Mouse (Mus musculus) forebrain, embryonic 14.5 days (tissue): Measurements from ENCODE around the gene Slc25a26. TPM values are rescaled to one million over a fixed set of nuclear protein-coding genes. Genes with fewer than 3 reads are reported as not detected.

Experiments
- ATAC-seq: fragments of 200-750 bp; cut with Nextera tagmentation; 2 replicates; pipeline ENCODE4 v1.8.0; 2017; ENCODE audit warnings: mild to moderate bottlenecking, moderate library complexity
- DNase-seq: peaks from one replicate; pipeline ENCODE4 v3.0.0-alpha.2; 2015; ENCODE audit warnings: low spot score
- H3K27ac ChIP-seq: fragments of 300-500 bp; sonication (generic); 2 replicates; pipeline ENCODE4 v1.5.1; 2014; ENCODE audit warnings: low read depth, mild to moderate bottlenecking, control low read depth, low read length, moderate library complexity
- H3K27me3 ChIP-seq: fragments of 300-500 bp; sonication (generic); replicated peaks from 2 replicates; pipeline ENCODE4 v1.6.1; 2014; ENCODE audit warnings: low read length, control low read depth, mixed read lengths; ENCODE audit not compliant: control insufficient read depth, insufficient read depth
- H3K36me3 ChIP-seq: fragments of 300-500 bp; sonication (generic); 2 replicates; pipeline ENCODE4 v1.6.1; 2014; ENCODE audit warnings: low read length, control low read depth; ENCODE audit not compliant: control insufficient read depth, insufficient read depth
- H3K4me1 ChIP-seq: fragments of 300-500 bp; sonication (generic); 2 replicates; pipeline ENCODE4 v1.6.1; 2014; ENCODE audit warnings: antibody characterized with exemption, low read length, control low read depth; ENCODE audit not compliant: control insufficient read depth, insufficient read depth
- H3K4me2 ChIP-seq: fragments of 300-500 bp; sonication (generic); 2 replicates; pipeline ENCODE4 v1.6.1; 2014; ENCODE audit warnings: mild to moderate bottlenecking, control low read depth, low read length
- H3K4me3 ChIP-seq: fragments of 300-500 bp; sonication (generic); 2 replicates; pipeline ENCODE4 v1.5.1; 2014; ENCODE audit warnings: low read depth, low read length, control low read depth
- H3K9ac ChIP-seq: fragments of 300-500 bp; sonication (generic); 2 replicates; pipeline ENCODE4 v1.6.1; 2014; ENCODE audit warnings: mild to moderate bottlenecking, low read length, control low read depth, moderate library complexity
- H3K9me3 ChIP-seq: fragments of 300-500 bp; sonication (generic); replicated peaks from 2 replicates; pipeline ENCODE4 v1.6.1; 2016; ENCODE audit warnings: low read length, control low read depth, mixed read lengths; ENCODE audit not compliant: control insufficient read depth
- WGBS: fragments of 180-500 bp; shearing (Covaris S2); extraction: QIAGEN DNeasy Blood & Tissue Kit; methylation state at CpG from one replicate; pipeline ENCODE4 v1.1.7; 2014; 5-methylcytosine and 5-hydroxymethylcytosine counted together
- polyA plus RNA-seq: library from polyadenylated mRNA; unstranded; fragments of >200 nt; fragmentation: Nextera tagmentation; extraction: Ambion mirVana; gene quantifications from 2 replicates; pipeline ENCODE4 v1.2.1, GENCODE M21; 2014

The Slc25a26 gene
- polyA plus RNA-seq, 1 experiment from 2014 or later, result 7.4 TPM

- Histone ChIP-seq H3K36me3 (no peaks in the 10 kb centered on the region), H3K4me2 (no peak overlapping the region), H3K27ac (no peak overlapping the region), H3K4me1 (peaks cover 9% of the 10 kb centered on the region), H3K9me3 (no peaks in the 10 kb centered on the region), H3K4me3 (no peak overlapping the region), H3K27me3 (no peaks in the 10 kb centered on the region), H3K9ac (no peak overlapping the region)
- ATAC-seq (peak; percentile 65; the same call in 1 of the 2 replicates), DNase-seq (peak; percentile 42)
- 20% methylated on average over 8 of the region's 8 CpGs for WGBS
These were observed 92.1 kb downstream of the Slc25a26 start for GRCm38 (mm10) chr6:94592243-94592642.

- H3K4me2 ChIP-seq, result no peak overlapping the region
- peak; percentile 61; the same call in 1 of the 2 replicates for ATAC-seq
- H3K36me3 ChIP-seq, result no peaks in the 10 kb centered on the region
- no peaks in the 10 kb centered on the region for H3K27me3 ChIP-seq
- H3K9me3 ChIP-seq, result no peaks in the 10 kb centered on the region
- peak; percentile 22 for DNase-seq
- H3K4me3 ChIP-seq, result no peak overlapping the region
- peaks cover 9% of the 10 kb centered on the region for H3K4me1 ChIP-seq
- WGBS, result 16% methylated on average over 4 of the region's 4 CpGs
- no peak overlapping the region; the same call in 1 of the 2 replicates for H3K27ac ChIP-seq
- no peak overlapping the region for H3K9ac ChIP-seq
These were observed 92.6 kb downstream of the Slc25a26 start for GRCm38 (mm10) chr6:94592710-94593109.

DNA sequence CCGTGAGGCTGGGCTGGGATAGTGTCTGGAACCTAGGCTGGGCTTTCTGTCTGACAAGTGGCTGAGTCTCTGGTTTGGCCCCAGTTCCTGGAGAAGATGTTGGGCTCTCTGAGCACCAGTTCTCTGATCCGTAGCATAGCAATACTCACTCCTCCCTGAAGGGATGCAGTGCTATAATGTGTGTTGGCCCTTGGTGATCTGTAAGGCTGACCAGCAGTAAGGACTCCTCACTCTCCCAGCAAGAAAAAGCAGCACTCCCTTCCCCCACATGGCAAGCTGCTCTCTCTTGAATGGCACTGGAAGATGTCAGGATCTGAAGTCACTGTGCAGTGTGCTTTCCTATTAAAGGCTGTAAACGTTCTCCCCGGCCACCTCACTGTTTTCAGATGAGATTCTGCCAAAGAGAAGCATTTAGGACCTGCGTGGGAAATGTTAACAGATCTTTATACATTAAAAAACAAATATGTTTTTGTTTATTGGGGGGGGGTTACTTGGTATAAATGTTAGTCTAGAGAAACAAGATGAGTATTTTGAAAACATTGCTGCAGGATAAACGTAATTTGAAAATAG lies 94.0 kb downstream of the Slc25a26 start:
- Histone ChIP-seq H3K4me3 (no peak overlapping the region), H3K4me1 (peaks cover 9% of the 10 kb centered on the region), H3K9ac (no peak overlapping the region), H3K27ac (no peak overlapping the region), H3K9me3 (no peaks in the 10 kb centered on the region), H3K4me2 (no peak overlapping the region), H3K36me3 (no peaks in the 10 kb centered on the region), H3K27me3 (no peaks in the 10 kb centered on the region)
- DNase-seq (no peak), ATAC-seq (no peak)
- 67% methylated on average over 6 of the region's 6 CpGs for WGBS

GRCm38 (mm10) chr6:94594711-94595110 lies 94.6 kb downstream of the Slc25a26 start:
- peaks cover 9% of the 10 kb centered on the region for H3K4me1 ChIP-seq
- H3K9me3 ChIP-seq, result no peaks in the 10 kb centered on the region
- no peak overlapping the region for H3K4me2 ChIP-seq
- H3K27ac ChIP-seq, result no peak overlapping the region
- no peak for DNase-seq
- no peak overlapping the region; the same call in 1 of the 2 replicates for H3K9ac ChIP-seq
- H3K27me3 ChIP-seq, result no peaks in the 10 kb centered on the region
- 73% methylated on average over 11 of the region's 11 CpGs for WGBS
- no peak for ATAC-seq
- no peak overlapping the region for H3K4me3 ChIP-seq
- H3K36me3 ChIP-seq, result no peaks in the 10 kb centered on the region

GRCm38 (mm10) chr6:94595206-94595605 lies 95.1 kb downstream of the Slc25a26 start:
- ATAC-seq (no peak), DNase-seq (no peak)
- no peak overlapping the region for H3K4me2 ChIP-seq
- 55% methylated on average over 5 of the region's 5 CpGs for WGBS
- H3K27me3 ChIP-seq, result no peaks in the 10 kb centered on the region
- peaks cover 9% of the 10 kb centered on the region for H3K4me1 ChIP-seq
- H3K27ac ChIP-seq, result no peak overlapping the region
- no peaks in the 10 kb centered on the region for H3K9me3 ChIP-seq
- no peak overlapping the region; the same call in 1 of the 2 replicates for H3K9ac ChIP-seq
- no peaks in the 10 kb centered on the region for H3K36me3 ChIP-seq
- no peak overlapping the region for H3K4me3 ChIP-seq

DNA sequence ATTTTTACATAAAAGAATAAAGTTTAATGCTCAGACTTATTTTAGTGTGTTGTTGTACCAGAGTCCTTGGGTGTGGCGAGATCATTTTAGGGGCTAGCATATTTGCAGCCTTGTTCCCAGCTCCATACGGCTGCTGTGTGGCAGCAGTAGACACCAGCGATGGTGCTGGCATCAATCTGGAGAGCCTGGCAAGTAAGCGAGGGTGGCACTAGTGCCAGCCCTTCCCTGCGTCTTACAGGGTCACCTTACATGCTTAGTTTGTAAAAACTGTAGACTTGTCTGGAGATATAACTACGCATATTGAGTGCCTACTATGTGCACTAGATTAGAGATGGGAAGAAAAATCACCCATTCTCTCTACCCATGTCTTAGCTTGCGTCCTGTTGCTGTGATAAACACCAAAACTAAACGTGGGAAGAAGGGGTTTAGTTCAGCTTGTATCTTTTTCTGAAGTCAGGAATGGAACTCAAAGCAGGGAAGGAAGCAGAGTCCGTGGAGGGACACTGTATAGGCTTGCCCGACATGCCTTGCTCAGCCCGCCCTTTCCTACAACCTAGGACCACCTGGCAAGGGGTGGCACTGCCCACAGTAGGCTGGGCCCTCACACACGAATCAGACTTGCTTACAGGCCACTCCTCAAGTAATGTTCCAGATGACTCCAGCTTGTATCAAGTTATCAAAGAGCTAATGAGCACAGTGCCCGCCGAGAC lies 96.1 kb downstream of the Slc25a26 start:
- H3K4me1 ChIP-seq, result peaks cover 9% of the 10 kb centered on the region
- DNase-seq, result no peak
- H3K4me2 ChIP-seq, result no peak overlapping the region
- no peak overlapping the region for H3K27ac ChIP-seq
- H3K36me3 ChIP-seq, result no peaks in the 10 kb centered on the region
- 83% methylated on average over 14 of the region's 14 CpGs for WGBS
- no peak overlapping the region for H3K9ac ChIP-seq
- no peaks in the 10 kb centered on the region for H3K9me3 ChIP-seq
- H3K27me3 ChIP-seq, result no peaks in the 10 kb centered on the region
- H3K4me3 ChIP-seq, result no peak overlapping the region
- no peak for ATAC-seq

DNA sequence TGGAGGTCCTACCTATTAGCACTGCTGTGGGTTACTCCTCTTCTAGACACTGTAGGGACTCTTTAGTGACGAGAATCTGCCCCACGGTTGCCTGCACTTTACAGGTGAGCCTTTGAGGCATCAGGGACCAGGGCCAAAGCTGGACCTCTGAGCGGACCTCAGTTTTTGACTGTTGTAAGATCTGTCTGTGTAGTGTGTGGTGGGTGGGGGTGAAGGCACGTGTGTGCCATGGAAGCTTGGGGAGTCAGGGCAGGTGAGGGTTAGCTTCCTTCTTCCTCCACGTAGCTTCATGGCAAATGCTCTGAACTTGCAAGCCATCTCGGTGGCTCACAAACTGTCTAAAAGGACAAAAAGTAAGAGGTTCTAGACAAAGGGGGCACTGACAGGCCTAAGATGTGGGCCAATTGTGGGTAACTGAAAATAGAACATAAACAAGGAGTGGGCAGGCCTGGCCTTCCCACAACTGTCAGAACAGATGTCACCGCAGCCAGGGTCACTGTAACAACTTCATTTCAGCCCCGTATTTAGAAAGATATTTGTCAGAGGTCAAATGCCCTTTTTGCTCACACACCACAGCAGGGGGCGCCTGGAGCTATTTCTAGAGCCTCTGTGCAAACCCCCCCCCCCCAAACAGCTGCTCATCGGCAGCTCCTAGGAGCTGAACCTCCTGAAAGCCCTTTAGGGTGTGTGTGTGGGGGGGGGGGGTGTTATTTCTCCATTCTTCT lies 96.8 kb downstream of the Slc25a26 start:
- no peaks in the 10 kb centered on the region for H3K9me3 ChIP-seq
- H3K4me3 ChIP-seq, result no peak overlapping the region
- H3K27ac ChIP-seq, result no peak overlapping the region
- ATAC-seq (no peak), DNase-seq (peak; percentile 35)
- no peak overlapping the region for H3K4me2 ChIP-seq
- no peaks in the 10 kb centered on the region for H3K27me3 ChIP-seq
- H3K4me1 ChIP-seq, result peaks cover 9% of the 10 kb centered on the region
- no peak overlapping the region for H3K9ac ChIP-seq
- no peaks in the 10 kb centered on the region for H3K36me3 ChIP-seq
- 70% methylated on average over 10 of the region's 10 CpGs for WGBS

GRCm38 (mm10) chr6:94598421-94598820 lies 98.3 kb downstream of the Slc25a26 start:
- Histone ChIP-seq H3K9ac (no peak overlapping the region), H3K4me3 (no peak overlapping the region), H3K4me2 (no peak overlapping the region), H3K9me3 (no peaks in the 10 kb centered on the region), H3K36me3 (peaks cover 3% of the 10 kb centered on the region), H3K27ac (no peak overlapping the region), H3K4me1 (peaks cover 9% of the 10 kb centered on the region), H3K27me3 (no peaks in the 10 kb centered on the region)
- no peak for DNase-seq
- 94% methylated on average over 12 of the region's 12 CpGs for WGBS
- no peak for ATAC-seq

DNA sequence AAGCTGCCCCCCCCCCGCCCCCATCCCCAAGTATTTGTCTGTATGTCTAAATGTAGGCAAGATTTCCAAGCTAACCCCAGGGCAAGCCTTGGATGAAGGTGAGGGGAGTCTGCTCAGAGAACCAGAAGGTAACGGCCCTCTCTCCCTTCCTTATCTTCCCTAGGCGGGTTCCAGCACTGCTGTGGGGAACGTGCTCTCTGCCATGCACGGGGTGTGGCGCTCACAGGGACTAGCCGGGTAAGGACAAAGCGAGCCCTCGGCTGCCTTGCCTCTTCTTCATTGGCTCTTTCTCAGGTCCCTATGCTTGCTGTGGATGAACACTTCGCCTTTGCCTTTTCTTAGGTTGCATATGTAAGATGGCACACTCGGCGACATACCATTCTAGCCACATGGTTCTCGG lies 98.9 kb downstream of the Slc25a26 start:
- Histone ChIP-seq H3K4me2 (no peak overlapping the region), H3K27ac (no peak overlapping the region), H3K9ac (no peak overlapping the region), H3K4me3 (no peak overlapping the region), H3K36me3 (peaks cover 9% of the 10 kb centered on the region), H3K4me1 (peaks cover 8% of the 10 kb centered on the region), H3K9me3 (no peaks in the 10 kb centered on the region), H3K27me3 (no peaks in the 10 kb centered on the region)
- DNase-seq (no peak), ATAC-seq (no peak)
- whole genome bisulfite sequencing, result 90% methylated on average over 13 of the region's 13 CpGs
